Mouse (Mus musculus): ENCODE results near the gene Ccl25. TPM values are rescaled to one million over a fixed set of nuclear protein-coding genes. Genes with fewer than 3 reads are reported as not detected.

Gene Ccl25
- total RNA-seq, 2 experiments from 2014 or later: 23.4 to 30.7 TPM

Other genes starting within 250 kb of the Ccl25 start
- gene Cd209f, start 219.4 kb upstream of the Ccl25 start, total RNA-seq (2021): under 1 TPM in 1 of 2 experiments, not detected in 1; 0.46 TPM
- gene Cd209g, start 191.1 kb upstream of the Ccl25 start, total RNA-seq (2021): not detected
- gene Evi5l, start 158.6 kb upstream of the Ccl25 start, total RNA-seq (2021): 100 to 1,000 TPM; 110 to 121 TPM
- gene Prr36, start 107.8 kb upstream of the Ccl25 start, total RNA-seq (2021): 10 to 100 TPM; 44.3 to 50.3 TPM
- under 1 TPM in 1 of 2 experiments, not detected in 1; 0.07 TPM for gene Lrrc8e, start 98.4 kb upstream of the Ccl25 start, total RNA-seq (2021)
- 10 to 100 TPM; 81.2 to 84.5 TPM for gene Map2k7, start 86.5 kb upstream of the Ccl25 start, total RNA-seq (2021)
- under 1 TPM in 1 of 2 experiments, not detected in 1; 0.14 TPM for gene Gm49320, start 86.3 kb upstream of the Ccl25 start, total RNA-seq (2021)
- 10 to 100 TPM in 1 of 2 experiments, 1 to 10 TPM in 1; 7.5 to 10.6 TPM for gene Tgfbr3l, start 77.0 kb upstream of the Ccl25 start, total RNA-seq (2021)
- gene Snapc2, start 72.1 kb upstream of the Ccl25 start, total RNA-seq (2021): 10 to 100 TPM; 23.8 to 26.2 TPM
- 100 to 1,000 TPM; 431 to 433 TPM for gene Ctxn1, start 65.9 kb upstream of the Ccl25 start, total RNA-seq (2021)
- gene Timm44, start 49.3 kb upstream of the Ccl25 start, total RNA-seq (2021): 10 to 100 TPM; 69.2 to 70.7 TPM
- gene Elavl1, start 203 bp downstream of the Ccl25 start, total RNA-seq (2021): 10 to 100 TPM; 75.5 to 79.0 TPM
- 10 to 100 TPM; 36.5 to 40.6 TPM for gene Cers4, start 167.8 kb downstream of the Ccl25 start, total RNA-seq (2021)

All from layer of hippocampus, postnatal 14 days (tissue).